Mouse (Mus musculus) forebrain, embryonic 13.5 days (tissue): Measurements from ENCODE around the gene Adarb2. TPM values are rescaled to one million over a fixed set of nuclear protein-coding genes. Genes with fewer than 3 reads are reported as not detected.

Experiments
- ATAC-seq: fragments of 200-750 bp; cut with Nextera tagmentation; 2 replicates; pipeline ENCODE4 v1.8.0; 2017
- H3K27ac ChIP-seq: fragments of 300-500 bp; sonication (generic); 2 replicates; pipeline ENCODE4 v1.5.1; 2015; ENCODE audit warnings: inconsistent platforms, mild to moderate bottlenecking, moderate library complexity
- H3K27me3 ChIP-seq: fragments of 300-500 bp; sonication (generic); 2 replicates; pipeline ENCODE4 v1.6.1; 2015; ENCODE audit warnings: mild to moderate bottlenecking, inconsistent platforms
- H3K36me3 ChIP-seq: fragments of 300-500 bp; sonication (generic); 2 replicates; pipeline ENCODE4 v1.6.1; 2015; ENCODE audit warnings: mild to moderate bottlenecking, inconsistent platforms; ENCODE audit not compliant: poor library complexity, severe bottlenecking
- H3K4me1 ChIP-seq: fragments of 300-500 bp; sonication (generic); 2 replicates; pipeline ENCODE4 v1.6.1; 2015; ENCODE audit warnings: inconsistent platforms
- H3K4me2 ChIP-seq: fragments of 300-500 bp; sonication (generic); 2 replicates; pipeline ENCODE4 v1.6.1; 2015; ENCODE audit warnings: inconsistent platforms, mild to moderate bottlenecking, moderate library complexity
- H3K4me3 ChIP-seq: fragments of 300-500 bp; sonication (generic); 2 replicates; pipeline ENCODE4 v1.5.1; 2015; ENCODE audit warnings: mild to moderate bottlenecking, inconsistent platforms
- H3K9ac ChIP-seq: fragments of 300-500 bp; sonication (generic); 2 replicates; pipeline ENCODE4 v1.6.1; 2015; ENCODE audit warnings: mild to moderate bottlenecking, inconsistent platforms
- H3K9me3 ChIP-seq: fragments of 300-500 bp; sonication (generic); replicated peaks from 2 replicates; pipeline ENCODE4 v1.6.1; 2016; ENCODE audit warnings: inconsistent platforms
- WGBS: fragments of 180-500 bp; shearing (Covaris S2); methylation state at CpG from one replicate; pipeline ENCODE4 v1.1.7; 2015; 5-methylcytosine and 5-hydroxymethylcytosine counted together
- polyA plus RNA-seq: library from polyadenylated mRNA; unstranded; fragments of >200 nt; fragmentation: Nextera tagmentation; extraction: Ambion mirVana; gene quantifications from 2 replicates; pipeline ENCODE4 v1.2.1, GENCODE M21; 2015

Adarb2 gene
- polyA plus RNA-seq, 1 experiment from 2014 or later = 8.9 TPM

DNA sequence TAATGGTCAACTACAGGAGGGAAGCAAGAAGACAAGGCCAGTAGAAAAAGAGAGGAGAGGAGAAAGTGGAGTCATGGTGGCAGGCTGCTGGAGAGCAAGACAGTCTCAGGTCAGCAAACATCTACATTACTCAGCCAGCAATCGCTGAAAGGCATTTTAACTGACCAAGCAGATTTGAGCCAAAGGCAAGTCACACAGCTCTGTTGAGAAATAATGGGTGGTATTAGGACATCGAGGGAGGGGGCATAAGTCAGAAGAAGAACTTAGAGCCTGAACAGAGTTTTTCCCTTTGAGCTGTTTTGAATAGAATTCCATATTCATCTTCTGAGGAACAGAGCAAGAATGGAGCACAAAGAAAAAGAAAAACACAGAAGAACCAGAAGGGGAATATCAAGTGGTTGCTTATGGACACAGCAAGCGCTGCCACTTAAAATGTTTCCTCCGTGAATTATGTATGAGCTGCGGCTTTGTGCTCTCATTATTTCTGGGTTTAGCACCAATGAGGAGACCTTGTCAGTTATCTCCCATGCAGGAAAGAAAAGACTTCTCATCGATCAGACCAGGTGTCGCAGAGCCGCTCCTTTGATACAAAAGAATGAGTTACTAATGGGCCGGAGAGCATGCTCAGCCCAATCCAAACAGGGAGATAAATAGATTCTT is 477.9 kb downstream of the Adarb2 start:
- Histone ChIP-seq H3K36me3 (no peaks in the 10 kb centered on the region), H3K9me3 (no peaks in the 10 kb centered on the region), H3K4me1 (peaks cover 9% of the 10 kb centered on the region), H3K9ac (no peak overlapping the region), H3K4me2 (peak overlapping the region; percentile 25), H3K27ac (no peak overlapping the region), H3K4me3 (no peak overlapping the region), H3K27me3 (no peaks in the 10 kb centered on the region)
- WGBS = 35% methylated on average over 9 of the region's 9 CpGs
- ATAC-seq = peak; percentile 74; the same call in 1 of the 2 replicates

DNA sequence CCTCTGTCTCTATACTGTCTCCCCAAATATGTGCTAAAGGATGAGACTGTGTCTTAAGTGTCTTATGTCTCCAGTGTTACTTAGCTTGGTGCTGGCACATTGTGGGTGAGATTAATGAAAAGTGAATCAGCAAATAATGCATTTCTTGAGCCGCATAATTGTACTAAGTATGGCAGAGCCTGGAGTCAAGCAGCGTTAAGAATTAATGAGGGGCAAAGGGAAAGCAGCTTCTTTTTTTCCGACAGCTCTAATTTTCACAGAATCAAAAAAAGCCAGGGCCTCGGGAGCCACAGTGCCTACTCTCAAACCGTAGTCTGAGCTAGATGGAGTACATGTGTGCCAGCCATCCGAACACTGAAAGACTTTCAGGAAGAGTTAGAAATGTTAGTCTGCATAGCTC is 488.8 kb downstream of the Adarb2 start:
- Histone ChIP-seq H3K9me3 (no peaks in the 10 kb centered on the region), H3K4me2 (no peak overlapping the region), H3K27ac (no peak overlapping the region), H3K9ac (no peak overlapping the region), H3K36me3 (no peaks in the 10 kb centered on the region), H3K4me1 (peaks cover 7% of the 10 kb centered on the region), H3K4me3 (no peak overlapping the region), H3K27me3 (no peaks in the 10 kb centered on the region)
- 33% methylated on average over 6 of the region's 6 CpGs for WGBS
- 0 out of 2 replicates have a peak, but pooled peaks have one; percentile 24 for ATAC-seq

GRCm38 (mm10) chr13:8692787-8693186 is 490.1 kb downstream of the Adarb2 start:
- H3K4me1 ChIP-seq = peaks cover 7% of the 10 kb centered on the region
- 81% methylated on average over 9 of the region's 9 CpGs for WGBS
- no peaks in the 10 kb centered on the region for H3K9me3 ChIP-seq
- no peaks in the 10 kb centered on the region for H3K27me3 ChIP-seq
- no peak overlapping the region for H3K9ac ChIP-seq
- no peak overlapping the region for H3K27ac ChIP-seq
- no peaks in the 10 kb centered on the region for H3K36me3 ChIP-seq
- ATAC-seq = no peak
- H3K4me2 ChIP-seq = no peak overlapping the region
- no peak overlapping the region for H3K4me3 ChIP-seq

- no peak overlapping the region for H3K4me2 ChIP-seq
- ATAC-seq = no peak
Measured at GRCm38 (mm10) chr13:8698451-8698850, 495.8 kb downstream of the Adarb2 start.

DNA sequence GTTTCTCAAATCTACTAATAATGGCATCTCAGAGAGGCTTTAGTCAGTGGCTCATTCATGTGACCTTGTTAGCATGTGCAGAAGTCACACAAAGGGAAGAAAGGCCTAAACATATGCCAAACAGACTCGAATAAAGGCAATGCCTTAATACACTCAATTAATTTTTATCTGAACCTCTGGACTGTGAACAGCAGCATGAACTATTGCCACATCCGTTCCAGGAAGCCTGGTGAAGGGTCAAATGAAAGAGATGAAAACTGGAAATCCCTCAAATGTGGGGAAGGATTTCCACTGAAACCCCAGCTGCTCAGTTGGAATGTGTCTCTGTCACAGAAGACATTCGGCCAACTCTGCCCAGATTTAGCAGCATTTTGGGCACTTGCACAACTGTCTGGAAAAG is 497.2 kb downstream of the Adarb2 start:
- Histone ChIP-seq H3K27me3 (no peaks in the 10 kb centered on the region), H3K27ac (no peak overlapping the region), H3K4me1 (no peaks in the 10 kb centered on the region), H3K9me3 (no peaks in the 10 kb centered on the region), H3K4me3 (no peak overlapping the region), H3K36me3 (no peaks in the 10 kb centered on the region), H3K4me2 (no peak overlapping the region), H3K9ac (no peak overlapping the region)
- no peak for ATAC-seq
- WGBS = 58% methylated on average over 3 of the region's 3 CpGs

More at GRCm38 (mm10) chr13:8698451-8698850, 495.8 kb downstream of the Adarb2 start:
- Histone ChIP-seq H3K36me3 (no peaks in the 10 kb centered on the region), H3K27ac (no peak overlapping the region), H3K4me1 (no peaks in the 10 kb centered on the region), H3K9ac (no peak overlapping the region), H3K27me3 (no peaks in the 10 kb centered on the region), H3K4me3 (no peak overlapping the region), H3K9me3 (no peaks in the 10 kb centered on the region)
- WGBS = 87% methylated on average over 5 of the region's 5 CpGs

DNA sequence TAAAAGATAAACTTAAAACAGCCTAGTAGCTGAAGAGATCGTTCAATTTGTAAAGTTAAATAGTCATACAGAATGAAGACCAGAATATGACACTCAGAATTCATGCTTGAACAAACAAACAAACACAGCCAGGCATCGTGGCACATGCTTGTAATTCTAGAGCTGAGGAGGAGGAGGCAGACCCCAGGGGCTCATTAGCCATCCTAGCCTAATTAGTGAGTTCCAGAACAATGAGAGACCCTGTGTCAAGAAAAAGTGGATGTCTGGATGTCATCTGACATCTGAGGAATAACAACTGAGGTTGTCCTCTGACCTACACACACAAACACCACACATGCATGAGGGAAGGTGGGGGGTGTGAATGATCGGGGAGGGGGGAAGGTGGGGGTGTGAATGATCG is 498.3 kb downstream of the Adarb2 start:
- H3K9me3 ChIP-seq = no peaks in the 10 kb centered on the region
- 44% methylated on average over 4 of the region's 4 CpGs for WGBS
- H3K27ac ChIP-seq = no peak overlapping the region
- 0 out of 2 replicates have a peak, but pooled peaks cover 2% of the 10 kb centered on the region for H3K4me1 ChIP-seq
- no peak for ATAC-seq
- H3K4me2 ChIP-seq = no peak overlapping the region
- H3K4me3 ChIP-seq = no peak overlapping the region
- H3K27me3 ChIP-seq = no peaks in the 10 kb centered on the region
- H3K9ac ChIP-seq = no peak overlapping the region
- H3K36me3 ChIP-seq = no peaks in the 10 kb centered on the region

GRCm38 (mm10) chr13:8705296-8705695 is 502.6 kb downstream of the Adarb2 start:
- Histone ChIP-seq H3K9me3 (no peaks in the 10 kb centered on the region), H3K4me3 (no peak overlapping the region), H3K36me3 (no peaks in the 10 kb centered on the region), H3K27ac (no peak overlapping the region), H3K4me1 (0 out of 2 replicates have a peak, but pooled peaks cover 2% of the 10 kb centered on the region), H3K9ac (no peak overlapping the region), H3K4me2 (no peak overlapping the region), H3K27me3 (no peaks in the 10 kb centered on the region)
- WGBS = 48% methylated on average over 4 of the region's 4 CpGs
- ATAC-seq = no peak

DNA sequence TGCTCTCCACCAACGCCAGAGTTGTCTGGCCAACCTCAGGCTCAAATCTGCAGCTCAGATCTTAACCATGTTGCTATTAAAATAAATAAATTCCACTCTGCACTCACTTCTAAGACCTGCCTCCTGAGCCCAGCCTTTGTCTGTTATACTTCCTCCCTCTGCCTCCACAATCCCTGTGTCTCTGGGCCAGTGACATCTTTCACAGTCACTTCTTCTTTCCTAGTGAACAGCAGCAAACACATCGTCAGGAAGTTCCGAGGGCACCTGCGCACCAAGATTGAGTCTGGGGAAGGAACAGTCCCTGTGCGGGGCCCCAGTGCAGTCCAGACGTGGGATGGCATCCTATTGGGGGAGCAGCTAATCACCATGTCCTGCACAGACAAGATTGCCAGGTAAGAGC is 510.7 kb downstream of the Adarb2 start:
- Histone ChIP-seq H3K4me3 (no peak overlapping the region), H3K4me2 (no peak overlapping the region), H3K36me3 (no peaks in the 10 kb centered on the region), H3K27ac (no peak overlapping the region), H3K4me1 (no peaks in the 10 kb centered on the region), H3K9ac (no peak overlapping the region), H3K9me3 (no peaks in the 10 kb centered on the region), H3K27me3 (no peaks in the 10 kb centered on the region)
- WGBS = 89% methylated on average over 6 of the region's 6 CpGs
- no peak for ATAC-seq

DNA sequence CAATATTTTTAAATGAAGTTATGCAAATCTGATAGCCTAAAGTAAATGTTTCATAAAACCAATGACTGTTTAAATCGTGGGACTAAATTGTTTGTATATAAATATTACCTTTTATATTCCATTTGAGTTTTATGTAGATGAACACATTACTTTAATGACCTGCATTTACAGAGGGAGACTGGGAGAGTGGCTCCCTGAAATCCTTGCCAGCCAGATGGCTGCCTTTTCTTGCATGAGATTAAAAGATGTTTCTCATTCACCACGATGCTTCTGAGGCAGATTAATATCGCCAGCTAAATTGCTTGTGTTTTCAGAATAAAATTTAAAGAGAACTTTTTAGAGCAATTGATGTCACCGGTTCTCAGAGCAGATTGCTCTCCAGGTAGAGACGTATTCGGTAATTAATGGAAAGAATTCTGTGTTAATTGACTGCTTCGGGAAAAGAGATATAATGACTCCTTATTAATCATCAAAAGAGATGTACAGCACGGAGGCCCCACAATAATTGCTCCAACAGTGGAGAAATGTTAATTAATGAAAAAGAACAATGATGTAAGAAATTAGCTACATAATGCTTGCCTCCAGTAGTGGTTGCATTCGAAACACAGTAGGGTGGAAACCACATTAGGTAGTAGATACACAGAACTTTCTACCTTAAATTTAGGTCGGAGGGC is 527.4 kb downstream of the Adarb2 start:
- H3K36me3 ChIP-seq = no peaks in the 10 kb centered on the region
- no peaks in the 10 kb centered on the region for H3K9me3 ChIP-seq
- no peak overlapping the region for H3K4me3 ChIP-seq
- no peak overlapping the region for H3K9ac ChIP-seq
- ATAC-seq = peak; percentile 50; the same call in 1 of the 2 replicates
- H3K27me3 ChIP-seq = no peaks in the 10 kb centered on the region
- no peaks in the 10 kb centered on the region for H3K4me1 ChIP-seq
- H3K27ac ChIP-seq = no peak overlapping the region
- WGBS = 40% methylated on average over 10 of the region's 10 CpGs
- no peak overlapping the region for H3K4me2 ChIP-seq

DNA sequence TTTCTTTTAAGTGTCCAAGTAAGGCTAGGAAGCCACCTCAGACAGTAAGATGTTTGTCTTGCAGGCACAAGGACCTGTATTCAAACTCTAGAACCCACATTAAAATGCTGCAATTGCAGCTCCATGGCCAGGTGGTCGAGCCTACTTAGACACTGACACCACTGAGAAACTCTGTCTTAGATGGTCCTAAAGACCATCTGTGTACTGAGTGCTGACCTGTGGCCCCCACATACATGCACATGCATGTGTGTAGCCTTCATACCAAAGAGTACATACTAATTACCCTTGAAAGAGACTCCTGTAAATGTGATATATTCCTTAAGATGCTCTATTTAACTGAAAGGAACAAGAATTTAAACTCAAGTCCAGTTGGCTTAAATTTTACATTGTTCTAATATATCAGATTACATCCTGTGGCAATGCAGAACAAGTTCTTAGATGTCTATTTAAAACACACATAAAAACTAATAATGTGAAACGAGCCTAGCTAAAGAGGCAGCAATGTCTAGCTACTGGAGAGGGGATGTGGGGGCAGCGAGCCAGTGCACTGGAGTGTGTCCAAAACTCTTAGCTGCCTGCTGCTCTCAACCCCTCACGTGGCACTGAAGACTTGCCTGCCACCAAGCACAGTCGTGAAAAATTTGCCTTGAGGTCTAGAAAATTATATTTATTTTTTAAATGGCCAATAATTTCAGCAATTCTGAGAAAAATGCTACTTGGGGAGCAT is 534.6 kb downstream of the Adarb2 start:
- no peak overlapping the region for H3K4me2 ChIP-seq
- no peak overlapping the region for H3K9ac ChIP-seq
- no peaks in the 10 kb centered on the region for H3K27me3 ChIP-seq
- no peaks in the 10 kb centered on the region for H3K9me3 ChIP-seq
- H3K4me1 ChIP-seq = no peaks in the 10 kb centered on the region
- 68% methylated on average over 5 of the region's 5 CpGs for WGBS
- H3K36me3 ChIP-seq = no peaks in the 10 kb centered on the region
- no peak for ATAC-seq
- H3K4me3 ChIP-seq = no peak overlapping the region
- no peak overlapping the region for H3K27ac ChIP-seq

DNA sequence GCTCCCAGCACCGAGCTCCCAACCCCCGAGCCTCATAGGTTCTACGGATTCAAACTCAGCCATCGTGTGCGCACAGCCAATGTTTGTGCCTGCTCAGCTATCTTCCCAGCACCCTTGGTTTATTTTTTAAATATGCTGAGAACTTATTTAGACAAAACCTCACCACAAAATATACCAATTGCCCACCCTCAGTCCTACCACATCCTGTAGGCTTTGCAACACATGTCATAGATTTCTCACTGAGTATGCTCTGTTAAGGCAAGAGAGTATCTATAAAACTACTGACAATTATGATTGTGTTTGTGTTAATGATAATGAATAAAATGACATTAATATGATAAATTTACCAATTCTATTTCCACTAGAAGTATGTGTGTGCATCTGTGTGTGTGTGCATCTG is 540.1 kb downstream of the Adarb2 start:
- no peaks in the 10 kb centered on the region for H3K9me3 ChIP-seq
- H3K4me3 ChIP-seq = no peak overlapping the region
- H3K27ac ChIP-seq = no peak overlapping the region
- no peaks in the 10 kb centered on the region for H3K27me3 ChIP-seq
- H3K4me2 ChIP-seq = no peak overlapping the region
- ATAC-seq = no peak
- no peak overlapping the region for H3K9ac ChIP-seq
- WGBS = 90% methylated on average over 5 of the region's 5 CpGs
- no peaks in the 10 kb centered on the region for H3K4me1 ChIP-seq
- no peaks in the 10 kb centered on the region for H3K36me3 ChIP-seq

GRCm38 (mm10) chr13:8744565-8744964 is 541.9 kb downstream of the Adarb2 start:
- no peak overlapping the region for H3K4me2 ChIP-seq
- H3K27me3 ChIP-seq = no peaks in the 10 kb centered on the region
- 71% methylated on average over 3 of the region's 3 CpGs for WGBS
- no peaks in the 10 kb centered on the region for H3K9me3 ChIP-seq
- no peaks in the 10 kb centered on the region for H3K36me3 ChIP-seq
- H3K4me3 ChIP-seq = no peak overlapping the region
- H3K9ac ChIP-seq = no peak overlapping the region
- no peaks in the 10 kb centered on the region for H3K4me1 ChIP-seq
- ATAC-seq = no peak
- H3K27ac ChIP-seq = no peak overlapping the region
